In the genomic region with DNA sequence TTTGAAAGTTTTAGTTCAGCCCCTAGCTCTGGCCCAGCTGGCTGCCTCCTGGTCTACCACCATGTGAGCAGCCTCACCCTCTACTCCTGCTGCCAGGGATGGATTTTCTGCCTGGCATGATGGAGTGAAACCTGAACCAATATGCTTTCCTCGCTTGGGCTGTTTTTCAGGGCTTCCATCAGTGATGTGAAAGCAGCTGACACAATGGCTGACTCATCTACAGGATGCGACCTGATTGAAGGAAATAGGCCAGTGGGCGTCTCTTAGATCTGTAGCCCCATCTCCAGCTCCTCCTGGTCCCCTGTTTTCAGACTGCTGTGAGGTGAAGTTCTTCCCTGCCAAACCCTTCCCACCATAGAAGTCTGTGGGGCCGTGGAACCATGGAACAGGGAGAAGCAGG, we compare ENCODE assay signal across 12 mouse cellular contexts.
"Had no signal": no experiment of that assay in that cellular context is flagged by ENCODE, and none has a peak within 500 bp of the region (broad histone marks: within the 10 kb centered on the region; RNA-seq: fewer than 3 reads in every experiment).

No protein-coding gene starts in this region.

- H3K27ac ChIP-seq: kidney, embryonic 15.5 days; left cerebral cortex, adult 2 months; limb, embryonic 12.5 days; liver, embryonic 13.5 days; lung, embryonic 15.5 days; midbrain, embryonic 12.5 days; stomach, postnatal 0 days had no signal

- H3K4me3 ChIP-seq: kidney, embryonic 15.5 days; left cerebral cortex, adult 2 months; limb, embryonic 12.5 days; liver, embryonic 13.5 days; lung, embryonic 15.5 days; midbrain, embryonic 12.5 days had no signal

- DNase-seq: kidney, adult 2 months; kidney, postnatal 14 days; liver; liver, embryonic 13.5 days; liver, postnatal 0 days; thymus, postnatal 25 days had no signal
